Mouse (Mus musculus) embryo, embryonic 11 days (tissue): ENCODE results near the gene Daam2.

Experiments used
- DNase-seq: peaks from one replicate; pipeline ENCODE4 v3.0.0-alpha.2; 2015

Daam2 gene

GRCm38 (mm10) chr17:49563830-49564470 is at the start of gene Daam2:
Gene Daam2 (minus strand): TSS chr17:49564343.
- DNase-seq, result peak; percentile 88

- no peak for DNase-seq
These were observed 46.2 kb upstream of the Daam2 start for GRCm38 (mm10) chr17:49610296-49610695.

DNA sequence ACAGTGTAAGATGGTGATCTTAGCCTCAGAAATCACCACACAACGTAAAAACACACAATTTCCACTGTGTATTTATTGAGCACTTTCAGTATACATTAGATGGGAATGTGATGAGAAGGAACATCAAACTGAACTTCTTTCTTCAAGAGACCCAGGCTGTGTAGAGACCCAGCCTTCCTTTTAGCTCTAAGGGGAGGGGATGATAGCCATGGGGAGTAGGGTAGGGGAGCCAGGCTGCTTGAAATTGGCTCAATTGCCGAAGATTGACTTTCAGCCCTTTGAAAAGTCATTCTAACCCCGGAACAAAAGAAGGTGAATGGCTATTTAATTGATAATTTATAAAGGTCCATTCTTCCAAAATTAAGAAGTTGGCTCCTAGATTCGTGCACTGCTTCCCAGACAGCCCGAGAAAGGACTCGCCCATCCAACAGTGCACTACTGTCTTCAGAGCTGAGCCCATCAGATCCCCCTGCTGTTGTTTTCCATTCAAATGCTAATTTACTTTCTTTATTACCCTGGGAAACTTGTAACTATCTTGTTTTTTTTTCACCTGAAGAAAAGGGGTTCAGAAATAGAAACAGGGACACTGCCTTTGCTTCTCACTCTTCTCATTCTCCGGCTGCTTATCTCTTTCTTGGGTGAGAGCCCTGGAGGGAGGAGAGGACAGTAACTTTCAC is 43.3 kb upstream of the Daam2 start:
- no peak for DNase-seq

- no peak for DNase-seq
These were observed 41.3 kb upstream of the Daam2 start for GRCm38 (mm10) chr17:49605397-49605796.

- DNase-seq, result peak; percentile 26
These were observed 25.9 kb upstream of the Daam2 start for GRCm38 (mm10) chr17:49590051-49590450.

GRCm38 (mm10) chr17:49582471-49582870 is 18.3 kb upstream of the Daam2 start:
- DNase-seq, result peak; percentile 74

DNA sequence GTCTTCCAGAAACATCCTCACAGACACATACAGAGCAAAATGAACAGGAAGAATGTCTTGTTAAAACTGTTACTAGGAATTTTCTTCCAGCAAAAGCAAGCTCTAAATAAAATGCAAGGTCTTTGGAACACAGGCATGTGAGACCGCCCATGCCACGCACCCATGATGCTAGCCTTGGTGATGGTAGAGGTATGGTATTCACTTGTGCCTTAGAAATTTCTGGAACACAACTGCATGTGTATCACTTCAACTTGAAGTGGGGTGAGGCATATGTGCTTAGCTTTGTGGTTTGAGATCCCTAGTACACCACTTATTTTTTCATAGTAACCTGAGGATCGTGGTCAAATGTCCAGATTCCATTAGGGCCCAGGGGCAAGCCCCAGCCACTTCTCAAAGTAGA is 13.2 kb upstream of the Daam2 start:
- DNase-seq, result no peak

DNA sequence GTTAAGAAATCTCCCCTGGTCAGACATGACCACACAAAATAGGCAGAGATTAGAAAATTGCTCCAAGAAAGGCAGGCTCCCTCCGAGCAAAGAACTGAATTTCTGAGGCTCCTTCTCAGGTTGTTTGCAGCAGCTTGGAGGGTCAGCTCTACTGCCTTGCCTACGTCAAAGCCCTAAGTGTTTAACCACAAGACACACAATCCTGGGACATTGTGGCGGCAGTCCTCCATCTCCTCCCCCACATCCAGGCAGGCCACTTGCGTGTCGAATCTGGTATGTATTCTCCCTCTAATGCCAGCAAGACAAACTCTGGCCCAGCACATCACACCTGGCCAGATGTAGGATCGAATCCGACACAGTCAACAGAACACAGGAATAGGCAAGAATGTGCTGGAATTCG is 4.6 kb upstream of the Daam2 start:
- DNase-seq, result no peak

DNA sequence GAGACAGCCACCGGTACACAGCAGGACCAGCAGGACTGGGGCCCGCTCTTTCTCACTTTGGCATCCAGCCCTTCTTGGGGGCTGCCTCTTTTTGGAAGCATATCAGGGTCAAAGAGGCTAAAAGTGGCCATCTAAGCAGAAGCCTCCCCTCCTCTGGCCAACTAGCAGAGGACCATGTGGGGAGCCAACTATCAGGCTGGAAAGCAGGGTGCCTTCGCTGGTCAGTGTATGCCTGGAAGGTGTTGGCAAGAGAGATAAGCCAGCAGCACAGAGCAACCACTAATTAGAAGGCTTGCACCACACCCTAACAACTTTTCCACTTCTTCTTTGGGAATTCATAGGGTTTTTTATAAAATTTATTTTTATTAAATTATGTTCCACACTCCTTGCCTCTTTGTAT is 346 bp upstream of the Daam2 start:
- DNase-seq, result no peak

DNA sequence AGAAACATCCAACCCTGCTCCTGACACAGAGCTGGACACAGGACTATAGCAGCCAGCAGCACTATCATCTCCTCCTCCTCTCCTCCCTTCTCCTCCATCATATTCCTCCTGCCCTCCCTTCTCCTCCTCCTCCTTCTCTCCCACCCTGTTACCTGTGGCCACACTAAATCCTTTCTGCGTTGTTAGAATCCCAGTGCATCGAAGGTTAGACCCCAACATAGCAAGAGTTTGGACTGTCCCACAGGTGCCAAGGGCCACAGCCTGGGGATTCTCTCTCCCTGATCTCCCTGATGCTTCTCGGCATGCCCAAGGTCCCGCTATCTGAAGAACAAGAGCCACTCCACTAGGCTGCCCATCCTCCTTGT is 745 bp downstream of the Daam2 start:
- DNase-seq, result no peak

DNA sequence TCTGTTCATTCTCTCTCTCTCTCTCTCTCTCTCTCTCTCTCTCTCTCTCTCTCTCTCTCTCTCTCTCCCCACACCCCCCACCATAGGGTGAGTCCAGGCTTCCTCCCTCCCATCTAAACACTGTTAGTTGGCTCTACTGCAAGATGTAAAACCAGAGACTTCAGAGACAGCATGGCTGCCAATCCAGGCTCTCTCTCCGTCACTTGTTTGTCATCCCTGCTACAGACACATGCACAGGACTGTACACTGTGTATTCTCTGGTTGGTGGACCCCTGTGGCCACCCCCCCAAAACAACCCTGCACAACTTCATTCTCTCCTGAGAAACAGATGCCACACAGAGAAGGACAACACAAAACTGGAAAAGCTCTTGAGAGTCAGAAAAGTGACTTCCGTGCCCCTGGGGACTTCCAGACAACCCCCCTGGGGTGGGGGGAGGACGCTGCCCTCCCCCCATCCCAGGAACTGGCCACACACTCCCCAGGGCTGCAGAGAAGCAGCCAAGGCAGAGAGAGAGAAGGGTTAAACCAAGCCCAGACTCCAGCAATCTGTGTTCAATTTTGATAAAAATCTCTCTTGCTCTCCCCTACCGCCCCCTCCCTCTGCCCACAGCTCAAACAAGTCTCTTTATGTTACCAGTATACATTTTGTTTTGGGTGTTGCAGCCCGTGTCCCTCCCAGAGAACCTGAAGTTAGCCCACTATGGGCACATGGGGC is 1.3 kb downstream of the Daam2 start:
- DNase-seq, result peak; percentile 34

- peak; percentile 47 for DNase-seq
These were observed 2.2 kb downstream of the Daam2 start for GRCm38 (mm10) chr17:49561985-49562384.

- DNase-seq, result no peak
These were observed 4.3 kb downstream of the Daam2 start for GRCm38 (mm10) chr17:49559786-49560289.

- no peak for DNase-seq
These were observed 8.0 kb downstream of the Daam2 start for GRCm38 (mm10) chr17:49556169-49556568.

DNA sequence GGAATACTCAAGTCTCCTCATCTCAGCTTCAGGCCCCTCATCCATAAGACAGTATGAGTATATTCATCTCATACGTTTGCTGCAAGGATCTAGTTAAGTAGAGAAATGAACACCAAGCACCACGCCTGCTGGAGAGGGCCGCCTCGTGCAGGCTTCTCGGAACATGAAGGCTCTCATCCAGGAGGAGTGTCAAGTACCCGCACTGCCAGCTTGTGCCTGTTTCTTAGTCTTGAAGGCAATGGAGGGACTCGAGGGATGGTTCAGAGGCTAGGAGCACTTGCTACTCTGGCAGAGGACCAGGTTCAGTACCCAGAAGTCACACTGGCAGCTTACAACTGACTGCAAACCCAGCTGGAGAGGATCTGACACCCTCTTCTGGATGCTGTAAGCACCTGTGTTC is 12.2 kb downstream of the Daam2 start:
- DNase-seq, result no peak

DNA sequence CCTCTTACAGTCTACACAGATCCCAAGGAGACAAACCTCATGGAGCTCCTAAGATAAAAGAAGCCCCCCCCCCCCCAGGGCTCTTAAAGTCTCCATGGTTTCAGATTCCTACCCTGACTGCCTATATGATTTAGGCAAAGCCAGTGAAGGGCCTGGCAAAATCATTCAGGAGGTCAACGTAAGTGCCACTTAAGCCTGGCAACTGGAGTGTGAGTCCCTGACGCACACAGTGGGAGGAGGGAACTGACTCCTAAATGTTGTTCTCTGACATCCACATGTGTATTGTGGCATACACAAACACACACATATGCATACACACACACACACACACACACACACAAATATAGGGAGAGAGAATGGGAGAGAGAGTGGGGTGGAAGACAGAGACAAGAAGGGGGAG is 12.7 kb downstream of the Daam2 start:
- no peak for DNase-seq

DNA sequence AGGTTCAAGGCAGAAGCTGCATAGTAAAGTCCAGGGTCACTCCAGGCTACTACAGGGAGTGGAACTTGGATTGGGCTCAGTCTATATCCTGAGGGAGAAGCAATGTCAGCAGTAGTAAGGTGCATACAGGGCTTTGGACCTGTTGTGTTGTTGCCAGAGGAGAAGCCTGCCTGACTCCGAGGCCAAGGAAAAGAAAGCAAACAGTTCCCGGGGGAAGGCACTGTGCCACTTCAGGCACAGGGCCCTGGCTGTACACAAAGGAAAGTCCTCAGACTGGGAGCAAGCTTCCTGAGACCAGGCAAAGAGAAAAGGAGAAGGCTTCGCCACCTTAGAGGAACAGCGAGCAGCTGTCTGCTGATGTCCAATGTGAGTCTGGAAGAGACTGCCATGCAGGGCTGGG is 18.1 kb downstream of the Daam2 start:
- no peak for DNase-seq

GRCm38 (mm10) chr17:49545424-49545823 is 18.7 kb downstream of the Daam2 start:
- no peak for DNase-seq

- no peak for DNase-seq
These were observed 19.6 kb downstream of the Daam2 start for GRCm38 (mm10) chr17:49544561-49544960.

GRCm38 (mm10) chr17:49540706-49541105 is 23.4 kb downstream of the Daam2 start:
- DNase-seq, result peak; percentile 65

- DNase-seq, result peak; percentile 77
These were observed 24.9 kb downstream of the Daam2 start for GRCm38 (mm10) chr17:49539204-49539603.

DNA sequence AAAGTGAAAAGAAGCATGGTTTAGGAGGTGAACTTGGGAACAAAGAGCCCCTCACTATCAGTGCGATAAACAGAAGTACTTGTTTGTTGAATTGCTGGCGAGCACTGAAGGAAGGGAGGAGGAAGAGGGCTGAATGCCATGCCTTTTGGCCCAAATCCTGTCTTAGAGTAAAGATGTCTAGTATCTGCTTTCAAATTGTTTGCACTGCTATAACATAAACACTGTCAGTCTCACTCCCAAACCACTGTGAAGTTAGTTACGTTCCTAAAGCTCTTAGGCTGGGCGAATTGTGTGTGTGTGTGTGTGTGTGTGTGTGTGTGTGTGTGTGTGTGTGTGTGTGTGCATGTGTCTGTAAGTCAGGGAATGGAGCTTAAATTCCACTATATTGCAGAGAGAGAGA is 28.6 kb downstream of the Daam2 start:
- no peak for DNase-seq

- DNase-seq, result peak; percentile 27
These were observed 29.9 kb downstream of the Daam2 start for GRCm38 (mm10) chr17:49534267-49534719.

- no peak for DNase-seq
These were observed 32.5 kb downstream of the Daam2 start for GRCm38 (mm10) chr17:49531661-49532060.
